Mouse (Mus musculus) cortical plate, adult 2 months (tissue): ENCODE results near the gene Mast1.

Experiments
- CTCF ChIP-seq: fragments of 200-500 bp; IDR thresholded peaks from 2 replicates; pipeline ENCODE4 v1.5.1; 2011; ENCODE audit warnings: mild to moderate bottlenecking, control low read depth, low read length; ENCODE audit not compliant: insufficient read depth; ENCODE audit errors: extremely low read depth
- POLR2A ChIP-seq: fragments of 200-500 bp; IDR thresholded peaks from 2 replicates; pipeline ENCODE4 v1.6.1; 2011; ENCODE audit warnings: mild to moderate bottlenecking, low read length, control low read depth; ENCODE audit not compliant: insufficient read depth; ENCODE audit errors: extremely low read depth

- TF ChIP-seq POLR2A (no peak), CTCF (no peak)
Observed at GRCm38 (mm10) chr8:84945633-84946527, 8.7 kb upstream of the Mast1 start.
